Mouse (Mus musculus): ENCODE results near the gene Ptgs1.

The Ptgs1 gene

DNA sequence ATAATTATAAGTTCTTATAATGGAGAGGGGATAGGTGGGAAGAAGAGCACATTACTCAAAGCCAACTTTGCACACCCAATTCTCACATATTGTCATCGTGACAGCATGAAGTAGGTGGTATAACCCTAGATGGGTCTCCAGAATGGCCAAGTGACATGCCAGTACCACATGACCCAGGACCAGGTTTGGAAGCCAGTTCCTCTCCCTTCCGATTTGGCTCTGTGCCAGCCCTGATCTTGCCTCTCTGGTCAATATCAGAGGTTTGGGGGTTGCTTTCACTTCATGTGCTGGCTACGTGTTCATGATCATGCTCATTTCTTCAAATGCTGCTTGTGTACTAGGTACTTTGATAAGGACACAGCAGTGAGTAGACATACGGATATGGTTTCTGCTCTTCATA is 22.3 kb downstream of the Ptgs1 start:
- no peak for DNase-seq

DNA sequence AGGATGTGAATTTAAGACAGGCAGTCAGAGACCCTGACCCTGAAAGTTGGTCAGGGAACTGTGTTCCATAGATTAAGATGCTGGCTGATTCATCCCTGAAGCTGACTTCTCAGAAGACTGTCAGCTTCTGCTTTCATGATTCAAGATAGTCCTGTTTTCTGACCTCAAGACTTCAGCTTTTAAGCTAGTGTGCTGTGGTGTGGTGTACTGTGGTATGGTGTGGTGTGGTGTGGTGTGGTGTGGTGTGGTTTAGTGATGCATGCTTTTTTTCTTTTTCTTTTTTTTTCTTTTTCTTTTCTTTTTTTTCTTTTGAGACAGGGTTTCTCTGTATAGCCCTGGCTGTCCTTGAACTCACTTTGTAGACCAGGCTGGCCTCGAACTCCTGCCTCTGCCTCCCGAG is 24.2 kb downstream of the Ptgs1 start:
- no peak for DNase-seq

GRCm38 (mm10) chr2:36256931-36257330 is 26.7 kb downstream of the Ptgs1 start:
- no peak for DNase-seq

DNA sequence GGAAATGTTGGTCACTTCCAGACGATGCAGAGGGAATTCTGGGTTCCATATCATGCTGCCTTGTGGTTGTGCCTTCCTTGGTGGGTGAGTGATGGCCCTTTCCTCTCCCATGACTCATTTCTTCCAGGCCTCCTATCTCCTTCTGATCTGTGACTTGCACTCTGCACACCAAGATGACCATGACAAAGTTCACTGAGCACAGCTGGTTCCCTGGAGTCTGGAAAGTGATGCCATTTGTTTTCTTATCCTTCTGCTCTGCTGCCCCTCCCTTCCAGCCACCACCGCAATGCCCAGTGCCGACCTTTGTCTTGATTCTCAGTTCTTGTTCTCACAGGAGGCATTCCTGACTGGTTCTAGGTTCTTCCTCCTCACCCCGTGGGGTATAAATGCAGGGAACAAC is 29.2 kb downstream of the Ptgs1 start:
- DNase-seq: no peak

DNA sequence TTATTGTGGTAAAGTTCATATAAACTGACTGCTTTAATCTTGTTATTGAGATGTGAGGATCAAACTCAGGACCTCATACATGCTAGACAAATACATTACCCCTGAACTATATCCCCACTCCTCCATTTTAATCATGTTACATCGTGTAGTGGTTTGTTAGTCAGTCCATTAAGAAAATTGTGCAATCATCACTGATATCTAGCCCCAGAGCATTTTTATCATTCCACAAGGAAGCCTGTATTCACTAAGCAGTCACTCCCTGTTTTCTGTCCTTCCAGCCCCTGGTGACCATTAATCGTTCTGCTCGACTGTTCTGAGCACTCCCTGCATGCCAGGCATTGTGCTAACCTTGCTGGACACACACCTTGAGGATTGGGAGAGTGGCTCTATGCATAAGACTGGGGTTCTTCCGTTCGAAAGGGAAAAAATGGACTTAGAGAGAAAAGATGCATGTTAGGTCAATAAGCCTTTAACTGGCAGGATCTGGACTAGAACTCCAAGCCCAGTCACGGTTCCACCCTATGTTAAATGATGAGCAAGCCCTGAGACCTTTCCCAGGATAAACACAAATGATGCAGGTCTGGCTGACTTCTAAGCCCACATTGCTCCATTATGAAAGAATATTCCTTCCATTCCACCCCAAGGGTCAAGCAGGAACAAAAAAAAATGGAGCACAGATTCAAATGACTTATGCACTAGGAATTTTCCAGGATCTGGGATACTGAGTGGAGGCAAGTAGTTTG is 29.7 kb downstream of the Ptgs1 start:
- DNase-seq: no peak

GRCm38 (mm10) chr2:36262025-36262424 is 31.8 kb downstream of the Ptgs1 start:
- no peak for DNase-seq

GRCm38 (mm10) chr2:36269458-36269857 is 39.2 kb downstream of the Ptgs1 start:
- no peak for DNase-seq

- no peak for DNase-seq
Measured at GRCm38 (mm10) chr2:36270186-36270585, 40.0 kb downstream of the Ptgs1 start.

GRCm38 (mm10) chr2:36271085-36271484 is 40.9 kb downstream of the Ptgs1 start:
- DNase-seq: no peak

GRCm38 (mm10) chr2:36272288-36272950 is 42.2 kb downstream of the Ptgs1 start:
- no peak for DNase-seq

GRCm38 (mm10) chr2:36276454-36276853 is 46.2 kb downstream of the Ptgs1 start:
- DNase-seq: peak; percentile 82

DNA sequence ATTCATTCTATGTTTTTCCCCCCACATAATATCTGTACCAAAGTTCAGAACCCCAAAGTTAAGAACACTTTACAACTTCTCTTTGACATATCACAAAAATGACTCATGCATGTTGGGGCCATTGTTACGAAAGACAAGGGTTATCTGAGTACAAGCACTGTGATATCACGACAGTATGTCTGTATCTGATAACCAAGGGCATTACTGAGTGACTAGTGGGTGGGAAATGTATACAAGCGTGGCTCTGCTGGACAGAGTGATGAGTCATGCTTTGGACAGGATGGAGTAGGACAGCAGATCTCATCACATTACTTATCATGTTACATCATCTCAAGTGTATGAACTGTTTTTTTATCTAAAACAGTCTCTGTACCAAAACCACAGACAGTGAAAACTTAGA is 48.5 kb downstream of the Ptgs1 start:
- no peak for DNase-seq

- DNase-seq: no peak
Measured at GRCm38 (mm10) chr2:36281138-36281537, 50.9 kb downstream of the Ptgs1 start.

DNA sequence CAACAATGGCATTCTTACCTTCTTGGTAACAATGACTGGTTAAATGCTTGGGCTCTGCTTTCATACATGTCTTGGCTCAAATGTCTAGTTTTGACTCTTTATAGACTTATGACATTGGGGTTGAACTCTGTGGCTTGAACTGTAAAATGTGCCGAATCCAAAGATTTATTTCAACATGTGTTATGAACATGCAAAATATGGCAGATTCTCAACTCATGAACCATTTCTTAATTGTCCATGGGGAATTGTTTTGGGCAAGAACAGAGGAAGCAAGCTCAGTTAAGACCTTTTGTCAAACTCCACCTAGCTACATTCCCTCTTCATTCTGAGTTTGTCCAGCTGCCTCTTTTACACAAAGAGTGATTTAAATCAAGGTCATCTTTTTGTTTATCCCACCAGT is 52.1 kb downstream of the Ptgs1 start:
- no peak for DNase-seq
